Mouse (Mus musculus) macrophage (primary cell): ENCODE results near the gene Myadml2. TPM values are rescaled to one million over a fixed set of nuclear protein-coding genes. Genes with fewer than 3 reads are reported as not detected.
A peak's percentile ranks its signal among the peaks of the same experiment; 100 is the strongest.

Experiments used
- H3K27ac ChIP-seq: fragments of 350-480 bp; formaldehyde crosslinking; 2 replicates; pipeline ENCODE4 v1.9.0; 2021
- H3K36me3 ChIP-seq: fragments of 350-480 bp; formaldehyde crosslinking; 2 replicates; pipeline ENCODE4 v1.9.0; 2021; ENCODE audit errors: inconsistent target
- H3K4me3 ChIP-seq: fragments of 350-480 bp; formaldehyde crosslinking; 2 replicates; pipeline ENCODE4 v1.9.0; 2021; ENCODE audit errors: inconsistent target
- H3K79me2 ChIP-seq: fragments of 350-480 bp; formaldehyde crosslinking; 2 replicates; pipeline ENCODE4 v1.9.0; 2021; ENCODE audit errors: inconsistent target
- WGBS: methylation state at CpG from one replicate; pipeline ENCODE4 v1.1.7; 2026; ENCODE audit warnings: inconsistent platforms; ENCODE audit not compliant: missing documents; 5-methylcytosine and 5-hydroxymethylcytosine counted together
- polyA plus RNA-seq: library from polyadenylated mRNA; stranded (reverse); fragments of 250-400 nt; gene quantifications from 3 replicates; pipeline ENCODE4 v1.2.4, GENCODE M21; 2018; ENCODE audit warnings: inconsistent platforms

The Myadml2 gene
- polyA plus RNA-seq, 1 experiment from 2014 or later = not detected

GRCm38 (mm10) chr11:120630401-120630871 lies 17.5 kb downstream of the Myadml2 start:
- Histone ChIP-seq H3K36me3 (no peaks in the 10 kb centered on the region), H3K4me3 (peak overlapping the region; percentile 52)

DNA sequence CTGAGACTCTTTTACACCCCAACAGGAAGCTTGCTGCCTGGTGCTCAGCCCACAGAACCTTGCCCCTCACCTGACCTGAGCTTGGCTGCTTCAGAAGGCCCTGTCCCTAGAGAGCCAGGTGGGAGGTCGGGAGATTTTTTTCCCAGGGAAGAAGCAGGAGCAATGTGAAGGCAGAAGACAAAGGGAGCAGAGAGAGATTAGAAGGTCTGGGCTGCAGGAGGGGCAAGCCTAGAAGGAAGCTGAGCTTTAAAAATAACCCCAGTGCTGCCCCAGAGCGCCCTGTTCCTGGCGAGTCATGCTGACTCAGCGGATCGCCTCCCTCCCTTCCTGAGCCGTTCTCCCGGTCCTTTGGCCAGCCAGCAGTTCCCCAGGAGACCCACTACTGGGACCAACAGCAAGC lies 18.0 kb downstream of the Myadml2 start:
- no peaks in the 10 kb centered on the region for H3K36me3 ChIP-seq
- H3K4me3 ChIP-seq = peak overlapping the region; percentile 52
- H3K79me2 ChIP-seq = peaks cover 83% of the 10 kb centered on the region
- 0% methylated on average over 7 of the region's 7 CpGs for WGBS
- H3K27ac ChIP-seq = peak overlapping the region; percentile 99

More at GRCm38 (mm10) chr11:120630401-120630871, 17.5 kb downstream of the Myadml2 start:
- Histone ChIP-seq H3K79me2 (peaks cover 79% of the 10 kb centered on the region), H3K27ac (peak overlapping the region; percentile 99)
- 0% methylated on average over 5 of the region's 5 CpGs for WGBS

DNA sequence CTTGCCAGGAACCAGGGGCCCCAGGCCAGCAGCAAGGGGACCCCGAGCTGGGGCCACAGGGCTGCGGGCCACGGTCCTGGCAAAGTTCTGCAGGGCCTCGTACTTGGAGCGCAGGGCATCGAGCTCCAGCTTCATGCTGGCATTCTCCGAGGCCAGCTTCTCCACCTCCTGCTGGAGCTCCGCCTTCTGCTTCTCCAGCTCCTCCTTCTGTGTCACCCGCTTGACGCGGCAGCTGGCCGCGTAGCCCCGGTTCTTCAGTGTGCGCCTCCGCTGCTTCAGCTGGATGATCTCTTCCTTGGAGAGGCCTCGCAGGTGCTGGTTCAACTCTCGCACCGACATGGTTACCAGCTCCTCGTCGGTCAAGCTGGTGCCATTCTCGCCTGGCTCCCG lies 18.6 kb downstream of the Myadml2 start:
- Histone ChIP-seq H3K79me2 (peaks cover 78% of the 10 kb centered on the region), H3K36me3 (no peaks in the 10 kb centered on the region), H3K27ac (peak overlapping the region; percentile 99), H3K4me3 (peak overlapping the region; percentile 52)
- 2% methylated on average over 23 of the region's 23 CpGs for WGBS

- Histone ChIP-seq H3K27ac (peak overlapping the region; percentile 99), H3K79me2 (peaks cover 80% of the 10 kb centered on the region), H3K4me3 (peak overlapping the region; percentile 4; the same call in 1 of the 2 replicates), H3K36me3 (0 out of 2 replicates have a peak, but pooled peaks cover under 1% of the 10 kb centered on the region)
- WGBS = 56% methylated on average over 22 of the region's 23 CpGs
These were observed 19.2 kb downstream of the Myadml2 start for GRCm38 (mm10) chr11:120628601-120629340.

- peaks cover 11% of the 10 kb centered on the region; the same call in 1 of the 2 replicates for H3K36me3 ChIP-seq
- WGBS = 21% methylated on average over 21 of the region's 22 CpGs
- peak overlapping the region; percentile 99 for H3K27ac ChIP-seq
- peaks cover 91% of the 10 kb centered on the region for H3K79me2 ChIP-seq
- peak overlapping the region; percentile 4; the same call in 1 of the 2 replicates for H3K4me3 ChIP-seq
These were observed 20.3 kb downstream of the Myadml2 start for GRCm38 (mm10) chr11:120627468-120628300.

DNA sequence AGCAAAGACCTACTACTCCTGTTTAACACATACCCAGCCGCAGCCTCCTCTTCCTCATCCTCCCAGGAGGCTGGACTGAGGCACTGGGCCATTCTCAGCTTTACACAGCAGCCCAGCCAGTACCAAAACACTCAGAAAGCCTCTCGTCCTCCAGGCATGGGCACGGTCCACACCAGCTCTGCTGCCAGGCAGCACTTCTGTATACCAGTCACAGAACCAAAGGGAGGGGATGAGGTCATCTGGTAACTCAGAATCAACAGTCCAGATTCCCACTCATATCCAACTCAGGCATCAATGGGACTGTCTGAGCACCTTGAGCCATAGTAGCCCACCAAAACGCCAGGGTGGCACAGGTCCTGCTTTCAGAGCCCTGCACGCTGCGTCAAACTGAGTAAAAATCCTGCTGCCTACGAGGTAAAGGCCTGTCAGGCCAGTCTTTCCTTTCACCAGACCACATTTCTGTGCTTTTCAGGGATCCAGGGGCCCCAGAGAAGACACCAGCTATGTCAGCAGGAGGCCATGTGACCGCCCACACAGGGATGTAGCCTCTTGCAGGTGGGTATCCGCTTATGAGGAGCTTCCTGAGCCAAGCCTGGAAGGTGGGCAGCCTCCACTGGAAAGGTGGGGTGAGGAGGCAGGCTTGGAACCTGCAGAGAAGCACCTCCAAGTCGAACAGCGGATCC lies 21.0 kb downstream of the Myadml2 start:
- peak overlapping the region; percentile 99 for H3K27ac ChIP-seq
- peaks cover 92% of the 10 kb centered on the region for H3K79me2 ChIP-seq
- H3K4me3 ChIP-seq = no peak overlapping the region
- WGBS = 68% methylated on average over 11 of the region's 11 CpGs
- H3K36me3 ChIP-seq = peaks cover 19% of the 10 kb centered on the region

DNA sequence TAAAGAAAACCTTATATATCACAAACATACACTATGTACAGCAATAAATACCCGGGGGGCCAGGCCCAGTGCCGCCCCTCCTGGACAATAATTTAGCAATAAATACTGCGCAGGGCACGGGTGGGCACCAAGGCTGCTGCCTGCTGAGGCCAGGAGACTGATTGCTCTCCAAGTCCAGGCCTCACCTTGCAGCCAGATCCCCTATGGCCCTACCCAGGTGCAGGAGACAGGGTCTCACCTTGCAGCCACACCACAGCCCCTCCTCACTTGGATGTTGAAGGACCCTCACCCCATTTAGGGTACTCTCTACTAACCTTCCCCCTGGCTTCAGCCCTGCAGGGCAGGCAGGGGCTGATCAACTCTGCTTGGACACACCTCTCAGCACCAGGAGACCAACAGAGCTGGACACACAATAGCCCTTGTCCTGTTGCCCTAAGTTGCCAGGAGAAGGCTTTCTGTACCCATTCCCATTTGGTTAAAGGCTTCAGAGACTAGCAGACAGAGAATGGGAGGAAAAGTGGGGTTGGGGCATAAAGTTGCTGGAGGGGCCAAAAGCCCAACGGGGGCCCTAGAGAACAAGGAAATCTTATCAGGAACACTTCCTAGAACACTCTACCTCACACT lies 22.7 kb downstream of the Myadml2 start, which contains the start of gene Sirt7:
TSS of gene Sirt7 (minus strand) at position 89 of the 624 bp plus-strand sequence.
- H3K27ac ChIP-seq = peak within 1 kb of the TSS; percentile 99
- H3K36me3 ChIP-seq = peaks cover 35% of the 10 kb centered on the region
- 12% methylated on average over 5 of the region's 5 CpGs for WGBS
- peaks cover 90% of the 10 kb centered on the region for H3K79me2 ChIP-seq
- peak within 1 kb of the TSS; percentile 36 for H3K4me3 ChIP-seq

GRCm38 (mm10) chr11:120624680-120625111 lies 23.3 kb downstream of the Myadml2 start:
- peaks cover 85% of the 10 kb centered on the region for H3K79me2 ChIP-seq
- peak overlapping the region; percentile 36 for H3K4me3 ChIP-seq
- peaks cover 41% of the 10 kb centered on the region for H3K36me3 ChIP-seq
- peak overlapping the region; percentile 99 for H3K27ac ChIP-seq
- WGBS = under 1% methylated on average over 48 of the region's 53 CpGs

DNA sequence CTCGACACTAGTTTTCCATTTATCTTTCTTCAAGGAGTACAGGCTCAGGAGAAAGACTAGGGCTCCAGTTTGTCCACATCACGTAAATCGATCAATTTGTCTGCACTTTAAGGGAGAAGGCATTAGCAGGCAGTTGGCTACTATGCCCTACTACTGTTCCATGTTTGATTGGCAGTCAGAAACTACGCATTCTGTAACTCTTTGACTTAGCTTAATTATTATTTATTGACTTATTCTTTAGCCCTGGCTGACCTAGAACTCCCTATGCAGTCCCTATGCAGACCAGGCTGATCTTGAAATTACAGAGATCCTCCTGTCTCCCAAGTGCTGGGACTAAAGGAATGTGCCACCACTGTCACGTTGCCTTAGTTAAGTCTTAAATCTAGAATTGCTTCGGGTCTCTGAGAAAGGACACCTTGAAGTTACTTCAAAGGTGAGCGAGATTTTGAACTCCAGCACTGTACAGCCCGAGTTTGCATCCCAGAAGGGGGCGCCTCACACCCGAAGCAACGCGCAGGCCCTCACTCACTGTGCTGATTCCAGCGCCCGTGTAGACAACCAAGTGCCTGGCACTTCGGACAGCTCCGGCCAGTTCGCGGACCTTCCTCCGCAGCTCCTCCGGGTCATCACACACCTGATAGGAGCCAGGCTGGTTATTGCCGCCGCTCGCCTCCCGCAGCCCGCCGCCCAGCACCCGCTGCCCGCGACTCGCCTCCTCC lies 23.8 kb downstream of the Myadml2 start:
- 14% methylated on average over 26 of the region's 30 CpGs for WGBS
- Histone ChIP-seq H3K36me3 (peaks cover 47% of the 10 kb centered on the region), H3K27ac (peak overlapping the region; percentile 5; the same call in 1 of the 2 replicates), H3K4me3 (peak overlapping the region; percentile 36), H3K79me2 (peaks cover 81% of the 10 kb centered on the region)

DNA sequence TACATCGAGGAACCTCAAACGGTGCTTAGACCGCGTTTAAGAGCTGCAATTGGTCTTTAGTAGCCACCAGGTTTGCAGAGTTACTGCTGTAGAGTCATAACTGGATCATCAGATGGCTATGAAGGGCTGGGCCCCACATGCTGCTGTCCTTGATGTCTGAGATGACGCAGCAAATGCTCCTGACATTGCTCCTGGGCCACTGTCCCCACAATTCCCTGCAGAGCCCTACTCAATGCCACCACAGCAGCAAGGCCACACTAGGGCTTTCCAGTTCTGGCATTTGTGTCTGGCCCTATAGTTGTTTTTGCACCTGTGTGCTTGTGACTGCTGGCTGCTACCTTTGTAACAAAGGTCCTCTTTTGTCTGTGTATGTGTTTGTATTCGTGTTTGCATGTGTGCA lies 25.2 kb downstream of the Myadml2 start:
- Histone ChIP-seq H3K79me2 (peaks cover 67% of the 10 kb centered on the region), H3K27ac (no peak overlapping the region), H3K36me3 (peaks cover 57% of the 10 kb centered on the region), H3K4me3 (no peak overlapping the region)
- 93% methylated on average over 6 of the region's 6 CpGs for WGBS

DNA sequence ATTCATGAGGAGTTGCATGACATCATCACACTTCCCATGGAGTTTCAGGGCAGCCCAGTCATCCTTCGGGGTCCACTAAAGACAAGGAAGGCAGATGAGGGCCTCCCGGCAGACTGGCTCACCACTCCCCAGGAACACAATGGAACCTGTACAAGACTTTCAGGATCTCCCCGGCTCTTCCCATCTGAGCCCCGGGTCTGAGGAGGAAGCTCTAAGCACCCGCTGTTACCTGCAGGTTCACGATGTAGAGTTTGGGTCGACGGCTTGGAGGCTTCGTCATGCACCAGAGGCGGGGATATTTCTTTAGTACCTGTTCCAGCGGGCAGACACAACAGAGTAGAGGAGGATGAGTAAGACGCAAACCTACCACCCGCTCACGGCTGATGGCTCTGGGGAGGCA lies 27.8 kb downstream of the Myadml2 start:
- peaks cover 57% of the 10 kb centered on the region for H3K36me3 ChIP-seq

DNA sequence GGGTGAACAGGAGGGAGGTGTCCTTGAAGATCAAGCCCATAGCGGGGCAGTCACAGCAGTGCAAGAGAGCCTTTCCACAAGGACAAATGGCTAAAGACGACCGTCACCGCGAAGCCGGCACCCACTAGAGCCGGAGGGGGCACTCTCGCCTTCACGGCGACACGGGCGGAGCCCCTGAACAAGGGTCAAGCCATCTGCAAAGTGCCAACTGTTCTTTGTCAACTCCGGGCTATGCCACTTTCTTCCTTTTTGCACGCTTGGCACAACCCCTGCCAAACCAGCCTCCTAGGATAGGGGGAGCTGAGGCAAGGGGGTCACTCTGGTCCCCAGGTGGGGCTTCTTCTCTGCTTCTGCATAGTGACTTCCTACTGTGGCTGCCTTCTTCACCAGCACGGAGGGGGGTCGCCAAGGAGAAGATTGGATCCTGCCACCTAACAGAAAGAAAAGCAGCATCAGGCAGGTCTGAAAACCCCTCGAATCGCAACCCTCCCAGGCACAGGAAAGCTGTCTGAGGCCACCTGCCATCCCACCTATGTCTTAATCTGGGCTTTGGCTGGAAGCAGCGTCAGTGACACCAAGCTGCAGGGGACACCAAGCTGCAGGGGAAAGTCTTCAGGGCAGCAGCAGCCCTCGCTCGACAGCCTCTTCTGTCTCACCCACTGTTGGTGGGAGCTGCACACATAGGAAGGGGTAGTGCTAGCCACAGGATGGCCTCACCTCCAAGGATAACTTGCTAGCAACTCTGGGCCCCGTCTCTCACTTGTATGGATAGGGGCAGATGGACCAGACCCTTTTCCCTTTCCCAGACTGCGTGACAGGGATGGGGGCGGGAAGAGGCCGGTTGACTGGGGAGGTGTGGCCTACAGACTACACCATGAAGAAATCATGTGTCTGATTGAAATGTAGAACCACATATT lies 29.1 kb downstream of the Myadml2 start:
- Histone ChIP-seq H3K27ac (peak overlapping the region; percentile 59), H3K36me3 (peaks cover 60% of the 10 kb centered on the region), H3K4me3 (no peak overlapping the region), H3K79me2 (peaks cover 70% of the 10 kb centered on the region)
- WGBS = 97% methylated on average over 23 of the region's 25 CpGs

More for the DNA sequence above, 27.8 kb downstream of the Myadml2 start:
- Histone ChIP-seq H3K4me3 (no peak overlapping the region), H3K27ac (no peak overlapping the region), H3K79me2 (peaks cover 65% of the 10 kb centered on the region)
- 94% methylated on average over 14 of the region's 14 CpGs for WGBS
